Mouse (Mus musculus) embryonic stem cell, embryonic (primary cell): ENCODE results near the gene Zfp683.

Source experiments
- CTCF ChIA-PET, 4 experiments: fragments of 300-600 bp in 2 of 4; fragments of 350-600 bp in 2 of 4; sonication (Branson Sonifier 250); formaldehyde crosslinking; loops; one replicate each; lab custom pipeline; 2022; ENCODE audit warnings: inconsistent platforms in 2 of 4; lab: Charles Lee
- POLR2A ChIA-PET, 4 experiments: fragments of 300-600 bp in 2 of 4; fragments of 350-600 bp in 2 of 4; sonication (Branson Sonifier 250); formaldehyde crosslinking; loops; one replicate each; lab custom pipeline; 2022; ENCODE audit warnings: antibody characterized with exemption in 4 of 4, inconsistent platforms in 1 of 4; lab: Charles Lee

Zfp683 gene

GRCm38 (mm10) chr4:134067383-134067782 is 13.7 kb downstream of the Zfp683 start:
- CTCF ChIA-PET = interaction anchor here (0.5 to 3.0 kb wide), 12 partner anchors 9 to 56 kb away, joined by 3 to 17 read pairs (median 4); no protein-coding TSS in a partner anchor
- POLR2A ChIA-PET = interaction anchor here in 3 of 4 experiments (0.5 to 7.6 kb wide), 29 partner anchors 7 to 252 kb away, joined by 3 to 112 read pairs (median 5); partner anchors contain the start of gene Cep85 (in 2 of the 3)

GRCm38 (mm10) chr4:134067833-134068544 is 14.4 kb downstream of the Zfp683 start:
- ChIA-PET CTCF (interaction anchor here (0.8 to 3.0 kb wide), 14 partner anchors 9 to 56 kb away, joined by 3 to 17 read pairs (median 4); no protein-coding TSS in a partner anchor), POLR2A (interaction anchor here in 3 of 4 experiments (0.5 to 7.6 kb wide), 43 partner anchors 8 to 1205 kb away, joined by 3 to 112 read pairs (median 4); partner anchors contain the start of genes Cep85 (in 2 of the 3), Clic4 (in 1 of the 3) and Crybg2 (in 1 of the 3))

GRCm38 (mm10) chr4:134068793-134069580 is 15.3 kb downstream of the Zfp683 start:
- CTCF ChIA-PET = interaction anchor here (0.8 to 3.0 kb wide), 10 partner anchors 8 to 56 kb away, joined by 3 to 17 read pairs (median 4); no protein-coding TSS in a partner anchor

GRCm38 (mm10) chr4:134078694-134079093 is 25.1 kb downstream of the Zfp683 start:
- ChIA-PET POLR2A (interaction anchor here in 3 of 4 experiments (0.7 to 10.1 kb wide), 32 partner anchors 8 to 200 kb away, joined by 3 to 112 read pairs (median 4); partner anchors contain the start of genes Crybg2 (in 1 of the 3), Hmgn2 (in 1 of the 3) and Rps6ka1 (in 1 of the 3)), CTCF (interaction anchor here (0.5 to 2.9 kb wide), 26 partner anchors 9 to 1194 kb away, joined by 3 to 35 read pairs (median 5); partner anchors contain the start of genes Cep85 (in 1 of the 4), Sh3bgrl3 (in 1 of the 4) and Stx12 (in 1 of the 4))

More at GRCm38 (mm10) chr4:134068793-134069580, 15.3 kb downstream of the Zfp683 start:
- POLR2A ChIA-PET = interaction anchor here in 3 of 4 experiments (0.5 to 7.6 kb wide), 33 partner anchors 9 to 1805 kb away, joined by 3 to 112 read pairs (median 6); partner anchors contain the start of genes Crybg2 (in 2 of the 3), Cep85 (in 1 of the 3), Clic4 (in 1 of the 3) and Sh3bgrl3 (in 1 of the 3)

- ChIA-PET POLR2A (interaction anchor here in 2 of 4 experiments (1.0 to 10.1 kb wide), 20 partner anchors 11 to 181 kb away, joined by 3 to 112 read pairs (median 4); partner anchors contain the start of genes Cd52 (in 1 of the 2), Crybg2 (in 1 of the 2) and Sh3bgrl3 (in 1 of the 2)), CTCF (interaction anchor here in 2 of 4 experiments (1.0 to 1.9 kb wide), 5 partner anchors 10 to 45 kb away, joined by 3 to 14 read pairs (median 5); partner anchors contain the start of gene Crybg2 (in 1 of the 2))
Measured at GRCm38 (mm10) chr4:134080674-134081073, 27.0 kb downstream of the Zfp683 start.

GRCm38 (mm10) chr4:134081730-134082386 is 28.2 kb downstream of the Zfp683 start:
- CTCF ChIA-PET = interaction anchor here in 3 of 4 experiments (0.5 to 1.9 kb wide), 9 partner anchors 9 to 69 kb away, joined by 3 to 14 read pairs (median 5); partner anchors contain the start of genes Crybg2 (in 1 of the 3) and Sh3bgrl3 (in 1 of the 3)
- POLR2A ChIA-PET = interaction anchor here (0.5 to 10.1 kb wide), 55 partner anchors 8 to 728 kb away, joined by 3 to 112 read pairs (median 3); partner anchors contain the start of genes Ubxn11 (in 2 of the 4), Cd52 (in 1 of the 4), Crybg2 (in 1 of the 4) and Rps6ka1 (in 1 of the 4)

GRCm38 (mm10) chr4:134082460-134082859 is 28.8 kb downstream of the Zfp683 start:
- ChIA-PET CTCF (interaction anchor here in 3 of 4 experiments (0.8 to 1.9 kb wide), 5 partner anchors 13 to 70 kb away, joined by 3 to 14 read pairs (median 5); partner anchors contain the start of genes Cd52 (in 1 of the 3) and Crybg2 (in 1 of the 3)), POLR2A (interaction anchor here in 3 of 4 experiments (0.5 to 10.1 kb wide), 19 partner anchors 8 to 729 kb away, joined by 3 to 112 read pairs (median 5); partner anchors contain the start of genes Crybg2 (in 1 of the 3), Hmgn2 (in 1 of the 3), Ubxn11 (in 1 of the 3) and Wdtc1 (in 1 of the 3))

GRCm38 (mm10) chr4:134084999-134085398 is 31.4 kb downstream of the Zfp683 start:
- POLR2A ChIA-PET = interaction anchor here in 1 of 4 experiments (0.6 to 0.7 kb wide), 2 partner anchors 7 to 78 kb away, joined by 4 read pairs; no protein-coding TSS in a partner anchor
- CTCF ChIA-PET = no interaction called here

- POLR2A ChIA-PET = interaction anchor here in 3 of 4 experiments (0.7 to 2.3 kb wide), 19 partner anchors 8 to 187 kb away, joined by 3 to 6 read pairs (median 3); partner anchors contain the start of genes Cd52 (in 1 of the 3), Cep85 (in 1 of the 3) and Ubxn11 (in 1 of the 3)
- CTCF ChIA-PET = interaction anchor here (0.6 to 3.7 kb wide), 38 partner anchors 9 to 365 kb away, joined by 3 to 36 read pairs (median 5); partner anchors contain the start of genes Sh3bgrl3 (in 2 of the 4), Cep85 (in 1 of the 4), Pafah2 (in 1 of the 4) and Ubxn11 (in 1 of the 4)
Measured at GRCm38 (mm10) chr4:134087412-134087811, 33.8 kb downstream of the Zfp683 start.

GRCm38 (mm10) chr4:134089029-134089428 is 35.4 kb downstream of the Zfp683 start:
- ChIA-PET CTCF (interaction anchor here (0.6 to 3.7 kb wide), 5 partner anchors 53 to 304 kb away, joined by 3 to 36 read pairs (median 14); no protein-coding TSS in a partner anchor), POLR2A (interaction anchor here in 3 of 4 experiments (0.5 to 2.9 kb wide), 7 partner anchors 21 to 189 kb away, joined by 3 to 14 read pairs (median 3); partner anchors contain the start of gene Cep85 (in 1 of the 3))

- POLR2A ChIA-PET = interaction anchor here in 3 of 4 experiments (0.6 to 3.3 kb wide), 15 partner anchors 8 to 247 kb away, joined by 3 to 14 read pairs (median 4); partner anchors contain the start of genes Cep85 (in 1 of the 3) and Sh3bgrl3 (in 1 of the 3)
- CTCF ChIA-PET = interaction anchor here (0.6 to 3.9 kb wide), 17 partner anchors 9 to 524 kb away, joined by 3 to 36 read pairs (median 4); partner anchors contain the start of genes Sh3bgrl3 (in 1 of the 4) and Ubxn11 (in 1 of the 4)
Measured at GRCm38 (mm10) chr4:134090521-134091224, 37.0 kb downstream of the Zfp683 start.

GRCm38 (mm10) chr4:134091225-134091529 is 37.5 kb downstream of the Zfp683 start:
- CTCF ChIA-PET = interaction anchor here in 3 of 4 experiments (0.7 to 3.9 kb wide), 14 partner anchors 10 to 89 kb away, joined by 3 to 36 read pairs (median 6); partner anchors contain the start of genes Sh3bgrl3 (in 1 of the 3) and Ubxn11 (in 1 of the 3)
- POLR2A ChIA-PET = interaction anchor here in 2 of 4 experiments (0.7 to 3.3 kb wide), 12 partner anchors 9 to 248 kb away, joined by 3 to 14 read pairs (median 4); partner anchors contain the start of genes Cep85 (in 1 of the 2) and Sh3bgrl3 (in 1 of the 2)

GRCm38 (mm10) chr4:134092382-134093288 is 39.0 kb downstream of the Zfp683 start:
- ChIA-PET POLR2A (interaction anchor here (0.5 to 3.3 kb wide), 20 partner anchors 8 to 136 kb away, joined by 3 to 13 read pairs (median 4); partner anchors contain the start of genes Sh3bgrl3 (in 2 of the 4), Cep85 (in 1 of the 4) and Hmgn2 (in 1 of the 4)), CTCF (interaction anchor here (0.6 to 3.9 kb wide), 25 partner anchors 8 to 300 kb away, joined by 3 to 36 read pairs (median 3); partner anchors contain the start of gene Sh3bgrl3 (in 2 of the 4))
